Mouse (Mus musculus): Measurements from ENCODE around the gene Mapk13. TPM values are rescaled to one million over a fixed set of nuclear protein-coding genes. Genes with fewer than 3 reads are reported as not detected.

Gene Mapk13
- polyA plus RNA-seq, 1 experiment from 2014 or later, result 135 TPM

DNA sequence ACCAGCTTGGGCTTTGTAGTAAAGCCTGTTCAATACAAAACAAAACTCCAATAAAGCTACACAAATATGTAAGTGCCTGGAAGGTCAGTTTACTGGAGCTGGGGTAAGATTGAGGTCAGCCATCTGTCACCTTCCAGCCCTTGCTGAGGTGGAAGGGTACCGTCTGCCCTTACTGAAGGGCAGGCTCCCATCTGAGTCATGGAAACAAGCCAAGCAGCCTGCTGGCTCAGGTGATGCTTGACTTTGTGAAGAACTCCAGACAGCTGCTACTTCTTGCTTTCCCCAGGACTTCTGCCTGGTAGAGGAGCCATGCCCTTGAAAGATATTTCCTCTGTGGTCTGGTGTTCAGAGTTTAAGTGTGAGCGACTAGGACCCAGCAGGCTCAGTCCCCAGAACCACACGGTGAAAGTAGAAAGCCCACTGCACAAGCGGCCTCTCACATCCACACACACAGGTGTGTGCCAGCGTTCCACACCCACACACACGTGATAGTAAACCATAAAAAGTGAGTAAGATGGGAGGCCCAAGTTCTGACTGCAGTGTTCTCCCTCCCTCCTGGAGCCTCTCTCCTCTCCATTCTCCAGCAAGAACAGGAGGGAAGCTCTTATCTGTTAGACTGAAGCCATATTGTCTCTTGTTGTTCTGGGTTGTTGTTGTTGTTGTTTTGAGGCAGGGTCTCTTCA, 56.4 kb downstream of the Mapk13 start:
- Histone ChIP-seq H3K27me3 (replicated peaks; ENCODE audit: control insufficient read depth, insufficient read depth, low read length) (no peaks in the 10 kb centered on the region), H3K27ac (ENCODE audit: low read depth) (no peak overlapping the region), H3K36me3 (ENCODE audit: control insufficient read depth, insufficient read depth, low read length) (peaks cover 100% of the 10 kb centered on the region), H3K9ac (ENCODE audit: low read length) (no peak overlapping the region), H3K4me2 (ENCODE audit: low read length) (no peak overlapping the region), H3K9me3 (ENCODE audit: control insufficient read depth, low read length) (no peaks in the 10 kb centered on the region), H3K4me1 (replicated peaks; ENCODE audit: control insufficient read depth, insufficient read depth, low read length) (no peaks in the 10 kb centered on the region), H3K4me3 (ENCODE audit: low read depth, low read length) (no peak overlapping the region)
- ATAC-seq (replicated peaks; ENCODE audit: low FRiP score, low TSS enrichment, low read depth) (no peak), DNase-seq (ENCODE audit: low spot score) (no peak)
- WGBS, result 76% methylated on average over 6 of the region's 6 CpGs

DNA sequence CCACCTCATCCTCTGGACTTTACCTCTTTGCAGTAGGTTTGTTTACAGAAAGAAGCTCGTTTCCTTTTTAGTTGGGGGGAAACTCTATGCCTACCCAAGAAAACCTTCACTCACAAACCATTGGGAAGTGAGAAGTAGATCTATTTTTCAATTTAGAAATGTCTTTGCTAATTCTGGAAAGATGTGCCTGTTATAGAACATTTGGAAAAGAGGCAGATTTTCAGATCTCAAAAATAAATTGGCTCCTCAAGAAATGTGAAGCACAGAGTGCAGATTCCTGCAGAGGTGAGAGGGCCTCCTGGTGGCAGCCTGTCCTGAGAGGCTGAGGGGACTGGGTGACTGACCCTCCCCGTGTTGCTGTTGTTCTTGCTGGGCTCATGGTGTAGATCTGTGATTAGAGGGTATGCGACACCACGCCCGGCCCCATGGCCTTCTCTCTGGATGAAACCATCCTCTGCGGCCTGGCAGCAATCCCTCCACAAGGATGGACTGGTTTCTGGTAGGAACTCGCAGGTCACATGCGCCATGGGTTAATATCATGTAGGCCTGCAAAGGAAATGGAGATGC, 58.7 kb downstream of the Mapk13 start:
- WGBS, result 81% methylated on average over 8 of the region's 8 CpGs
- Histone ChIP-seq H3K36me3 (ENCODE audit: control insufficient read depth, insufficient read depth, low read length) (peaks cover 100% of the 10 kb centered on the region), H3K4me3 (ENCODE audit: low read depth, low read length) (no peak overlapping the region), H3K9ac (ENCODE audit: low read length) (no peak overlapping the region), H3K4me1 (replicated peaks; ENCODE audit: control insufficient read depth, insufficient read depth, low read length) (no peaks in the 10 kb centered on the region), H3K9me3 (ENCODE audit: control insufficient read depth, low read length) (no peaks in the 10 kb centered on the region), H3K27ac (ENCODE audit: low read depth) (no peak overlapping the region), H3K4me2 (ENCODE audit: low read length) (no peak overlapping the region), H3K27me3 (replicated peaks; ENCODE audit: control insufficient read depth, insufficient read depth, low read length) (no peaks in the 10 kb centered on the region)
- DNase-seq (ENCODE audit: low spot score) (no peak), ATAC-seq (replicated peaks; ENCODE audit: low FRiP score, low TSS enrichment, low read depth) (no peak)

DNA sequence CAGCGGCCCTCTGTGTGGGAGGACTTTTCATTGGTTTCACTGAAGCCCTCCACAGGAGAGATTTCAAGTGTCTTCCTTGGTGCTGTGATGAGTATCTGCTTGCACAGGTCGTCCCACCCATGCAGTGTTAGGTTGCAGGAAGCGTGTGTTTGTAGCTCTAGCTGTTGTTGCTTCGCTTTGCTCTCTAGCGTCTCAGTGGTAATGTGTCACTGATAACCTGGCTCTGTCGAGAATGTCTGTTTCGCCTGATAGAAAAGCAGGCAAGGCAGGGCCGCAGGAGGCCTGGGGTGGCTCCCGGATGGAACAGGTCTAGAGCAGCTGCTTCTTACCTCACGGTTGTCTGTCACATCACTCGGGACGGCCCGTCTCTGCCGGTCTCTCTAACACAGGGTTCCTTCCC, 60.0 kb downstream of the Mapk13 start:
- no peak overlapping the region for H3K4me2 ChIP-seq (ENCODE audit: low read length)
- H3K9ac ChIP-seq (ENCODE audit: low read length), result no peak overlapping the region
- H3K36me3 ChIP-seq (ENCODE audit: control insufficient read depth, insufficient read depth, low read length), result peaks cover 100% of the 10 kb centered on the region
- no peaks in the 10 kb centered on the region for H3K4me1 ChIP-seq (replicated peaks; ENCODE audit: control insufficient read depth, insufficient read depth, low read length)
- H3K27ac ChIP-seq (ENCODE audit: low read depth), result no peak overlapping the region
- ATAC-seq (replicated peaks; ENCODE audit: low FRiP score, low TSS enrichment, low read depth) (no peak), DNase-seq (ENCODE audit: low spot score) (no peak)
- H3K27me3 ChIP-seq (replicated peaks; ENCODE audit: control insufficient read depth, insufficient read depth, low read length), result no peaks in the 10 kb centered on the region
- WGBS, result 86% methylated on average over 14 of the region's 14 CpGs
- no peak overlapping the region for H3K4me3 ChIP-seq (ENCODE audit: low read depth, low read length)
- no peaks in the 10 kb centered on the region for H3K9me3 ChIP-seq (ENCODE audit: control insufficient read depth, low read length)

Other genes with a start within 250 kb of the Mapk13 start
- gene Armc12, start 238.5 kb upstream of the Mapk13 start, polyA plus RNA-seq (2014; fragmentation: Nextera tagmentation; extraction: Ambion mirVana), result not detected in 2 replicates
- not detected in 2 replicates for gene Clpsl2, start 219.9 kb upstream of the Mapk13 start, polyA plus RNA-seq (2014; fragmentation: Nextera tagmentation; extraction: Ambion mirVana)
- gene Clps, start 208.5 kb upstream of the Mapk13 start, polyA plus RNA-seq (2014; fragmentation: Nextera tagmentation; extraction: Ambion mirVana), result 18.6 and 323 TPM in 2 replicates
- gene Lhfpl5, start 193.7 kb upstream of the Mapk13 start, polyA plus RNA-seq (2014; fragmentation: Nextera tagmentation; extraction: Ambion mirVana), result 1.5 and 2.0 TPM in 2 replicates
- 124 and 126 TPM in 2 replicates for gene Srpk1, start 146.6 kb upstream of the Mapk13 start, polyA plus RNA-seq (2014; fragmentation: Nextera tagmentation; extraction: Ambion mirVana)
- gene Slc26a8, start 79.1 kb upstream of the Mapk13 start, polyA plus RNA-seq (2014; fragmentation: Nextera tagmentation; extraction: Ambion mirVana), result 0.35 and 0.55 TPM in 2 replicates
- gene Mapk14, start 78.0 kb upstream of the Mapk13 start, polyA plus RNA-seq (2014; fragmentation: Nextera tagmentation; extraction: Ambion mirVana), result 60.7 and 62.6 TPM in 2 replicates
- gene AC170998.1, start 43.2 kb upstream of the Mapk13 start, polyA plus RNA-seq (2014; fragmentation: Nextera tagmentation; extraction: Ambion mirVana), result 4.0 and 4.7 TPM in 2 replicates
- gene Brpf3, start 31.8 kb downstream of the Mapk13 start, polyA plus RNA-seq (2014; fragmentation: Nextera tagmentation; extraction: Ambion mirVana), result 11.1 and 12.9 TPM in 2 replicates
- gene Pnpla1, start 89.1 kb downstream of the Mapk13 start, polyA plus RNA-seq (2014; fragmentation: Nextera tagmentation; extraction: Ambion mirVana), result 0.76 and 1.1 TPM in 2 replicates
- 3.6 and 4.5 TPM in 2 replicates for gene 4930539E08Rik, start 146.0 kb downstream of the Mapk13 start, polyA plus RNA-seq (2014; fragmentation: Nextera tagmentation; extraction: Ambion mirVana)
- not detected in 2 replicates for gene Pxt1, start 174.5 kb downstream of the Mapk13 start, polyA plus RNA-seq (2014; fragmentation: Nextera tagmentation; extraction: Ambion mirVana)
- 72.6 and 82.4 TPM in 2 replicates for gene Kctd20, start 182.7 kb downstream of the Mapk13 start, polyA plus RNA-seq (2014; fragmentation: Nextera tagmentation; extraction: Ambion mirVana)
- 91.6 and 108 TPM in 2 replicates for gene Stk38, start 238.7 kb downstream of the Mapk13 start, polyA plus RNA-seq (2014; fragmentation: Nextera tagmentation; extraction: Ambion mirVana)

Data from intestine, embryonic 14.5 days (tissue).